Mouse (Mus musculus) heart, embryonic 16.5 days (tissue): Measurements from ENCODE around the gene Pdzd4. TPM values are rescaled to one million over a fixed set of nuclear protein-coding genes. Genes with fewer than 3 reads are reported as not detected.

ENCODE experiments used
- ATAC-seq: fragments of 200-750 bp; cut with Nextera tagmentation; replicated peaks from 2 replicates; pipeline ENCODE4 v1.8.0; 2017; ENCODE audit warnings: moderate number of reproducible peaks; ENCODE audit not compliant: insufficient read depth, low FRiP score; ENCODE audit errors: extremely low read depth
- H3K27ac ChIP-seq: fragments of 300-500 bp; sonication (generic); 2 replicates; pipeline ENCODE4 v1.5.1; 2014; ENCODE audit warnings: mild to moderate bottlenecking, low read length, control low read depth, moderate library complexity
- H3K27me3 ChIP-seq: fragments of 300-500 bp; sonication (generic); 2 replicates; pipeline ENCODE4 v1.6.1; 2014; ENCODE audit warnings: low read length, mixed read lengths; ENCODE audit not compliant: control insufficient read depth, insufficient read depth
- H3K36me3 ChIP-seq: fragments of 300-500 bp; sonication (generic); 2 replicates; pipeline ENCODE4 v1.6.1; 2014; ENCODE audit not compliant: control insufficient read depth, insufficient read depth
- H3K4me1 ChIP-seq: fragments of 300-500 bp; sonication (generic); 2 replicates; pipeline ENCODE4 v1.6.1; 2014; ENCODE audit warnings: low read length, mixed read lengths; ENCODE audit not compliant: control insufficient read depth, insufficient read depth
- H3K4me2 ChIP-seq: fragments of 300-500 bp; sonication (generic); 2 replicates; pipeline ENCODE4 v1.6.1; 2014; ENCODE audit warnings: low read depth, mild to moderate bottlenecking, control low read depth, low read length
- H3K4me3 ChIP-seq: fragments of 300-500 bp; sonication (generic); 2 replicates; pipeline ENCODE4 v1.5.1; 2014; ENCODE audit warnings: mild to moderate bottlenecking, control low read depth, low read length
- H3K9ac ChIP-seq: fragments of 300-500 bp; sonication (generic); 2 replicates; pipeline ENCODE4 v1.6.1; 2014; ENCODE audit warnings: low read length, control low read depth
- H3K9me3 ChIP-seq: fragments of 300-500 bp; sonication (generic); replicated peaks from 2 replicates; pipeline ENCODE4 v1.6.1; 2016; ENCODE audit warnings: low read length; ENCODE audit not compliant: control insufficient read depth
- WGBS: fragments of 180-500 bp; shearing (Covaris S2); extraction: QIAGEN DNeasy Blood & Tissue Kit; methylation state at CpG from one replicate; pipeline ENCODE4 v1.1.7; 2014; 5-methylcytosine and 5-hydroxymethylcytosine counted together
- polyA plus RNA-seq: library from polyadenylated mRNA; unstranded; fragments of >200 nt; fragmentation: Nextera tagmentation; extraction: Ambion mirVana; gene quantifications from 2 replicates; pipeline ENCODE4 v1.2.1, GENCODE M21; 2015

Pdzd4 gene
- polyA plus RNA-seq: 0.32 and 0.45 TPM in 2 replicates

DNA sequence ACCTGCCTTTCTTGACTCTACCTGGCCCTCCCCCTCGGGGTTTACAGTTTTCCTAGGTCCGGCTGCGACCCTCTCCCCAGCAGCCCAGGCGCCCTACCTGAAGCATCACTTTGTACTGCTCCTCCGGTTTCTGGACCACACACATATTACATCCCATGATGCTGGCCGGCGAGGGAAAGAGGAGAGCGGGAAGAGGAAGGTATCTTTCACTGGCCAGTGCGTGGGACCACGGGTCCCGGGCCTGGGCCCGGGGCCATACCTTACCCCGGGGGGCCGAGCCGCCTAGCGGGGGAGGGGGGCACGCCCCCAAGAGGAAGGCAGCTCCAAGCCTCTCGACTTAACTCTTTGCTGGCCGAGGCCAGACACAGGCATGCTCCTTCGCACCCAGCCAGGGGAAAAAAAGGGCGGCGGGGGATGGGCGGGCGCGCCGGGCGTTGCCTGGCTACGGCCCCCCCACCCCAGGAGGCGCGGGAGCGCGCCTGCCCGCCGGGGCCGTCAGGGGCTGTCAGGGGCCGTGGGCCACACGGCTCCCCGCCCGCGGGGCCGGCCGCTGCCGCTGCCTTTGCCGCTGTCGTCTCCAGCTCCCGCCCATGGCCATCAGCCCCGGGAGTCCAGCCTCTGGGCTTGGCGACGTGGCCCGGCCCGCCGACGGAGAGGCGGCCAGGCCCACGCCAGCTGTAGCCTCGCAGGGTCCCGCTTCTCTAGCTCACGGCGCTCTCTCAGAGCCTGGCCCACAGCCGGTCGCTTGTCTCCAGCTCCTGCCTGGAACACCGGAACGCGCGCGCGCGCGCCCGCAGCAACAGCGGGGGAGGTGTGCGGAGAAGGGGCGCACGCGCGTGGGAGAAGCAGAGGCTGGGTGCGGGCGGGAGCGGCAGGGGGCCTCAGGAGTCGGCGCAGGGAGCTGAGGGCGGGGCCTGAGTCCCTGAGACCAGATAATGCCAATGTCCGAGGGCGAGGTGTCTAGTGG, at the start of gene Pdzd4:
TSS of gene Pdzd4 (minus strand) at position 785 of the 967 bp plus-strand sequence.
- H3K4me3 ChIP-seq: peak within 1 kb of the TSS; percentile 64
- H3K9ac ChIP-seq: peak within 1 kb of the TSS; percentile 73
- no peaks in the 10 kb centered on the region; the same call in 1 of the 2 replicates for H3K4me1 ChIP-seq
- H3K9me3 ChIP-seq: no peaks in the 10 kb centered on the region
- no peaks in the 10 kb centered on the region for H3K36me3 ChIP-seq
- peak within 1 kb of the TSS; percentile 88 for H3K4me2 ChIP-seq
- ATAC-seq: peak; percentile 72
- 6% methylated on average over 57 of the region's 84 CpGs for WGBS
- peaks cover 13% of the 10 kb centered on the region for H3K27me3 ChIP-seq
- no peak within 1 kb of the TSS for H3K27ac ChIP-seq

GRCm38 (mm10) chrX:73871956-73872355, 47.2 kb upstream of the Pdzd4 start:
- no peak overlapping the region for H3K9ac ChIP-seq
- no peak overlapping the region for H3K4me2 ChIP-seq
- 38% methylated on average over 1 of the region's 1 CpGs for WGBS
- H3K27me3 ChIP-seq: peaks cover 3% of the 10 kb centered on the region; the same call in 1 of the 2 replicates
- no peak overlapping the region for H3K4me3 ChIP-seq
- no peak overlapping the region for H3K27ac ChIP-seq
- H3K36me3 ChIP-seq: no peaks in the 10 kb centered on the region
- no peak for ATAC-seq
- no peaks in the 10 kb centered on the region for H3K4me1 ChIP-seq
- H3K9me3 ChIP-seq: no peaks in the 10 kb centered on the region

DNA sequence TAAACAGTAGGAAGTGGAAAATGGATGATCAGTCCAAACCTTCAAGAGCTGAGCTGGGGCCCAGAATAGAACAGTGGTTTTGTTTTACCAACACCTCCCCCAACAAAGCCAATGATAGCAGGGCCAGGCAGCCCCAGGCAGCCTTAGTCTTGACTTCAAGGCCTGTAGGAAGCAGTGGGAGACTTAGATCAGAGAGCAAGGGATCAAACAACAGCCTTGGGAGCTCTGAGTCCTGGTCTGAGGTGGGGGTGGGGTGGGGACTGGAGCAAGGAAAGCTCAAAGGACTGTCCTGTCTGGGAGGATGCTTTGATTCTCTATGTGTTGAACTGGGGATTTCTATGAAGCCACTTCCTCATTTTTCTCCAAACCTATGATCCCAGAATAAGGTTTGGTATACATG, 46.7 kb upstream of the Pdzd4 start:
- Histone ChIP-seq H3K9ac (no peak overlapping the region), H3K4me2 (no peak overlapping the region), H3K27ac (no peak overlapping the region), H3K4me3 (no peak overlapping the region), H3K4me1 (no peaks in the 10 kb centered on the region), H3K27me3 (peaks cover 3% of the 10 kb centered on the region; the same call in 1 of the 2 replicates), H3K9me3 (no peaks in the 10 kb centered on the region), H3K36me3 (no peaks in the 10 kb centered on the region)
- ATAC-seq: no peak

GRCm38 (mm10) chrX:73869334-73869733, 44.6 kb upstream of the Pdzd4 start:
- no peaks in the 10 kb centered on the region for H3K9me3 ChIP-seq
- ATAC-seq: no peak
- no peaks in the 10 kb centered on the region for H3K36me3 ChIP-seq
- H3K4me1 ChIP-seq: no peaks in the 10 kb centered on the region
- no peak overlapping the region for H3K4me3 ChIP-seq
- H3K4me2 ChIP-seq: no peak overlapping the region
- WGBS: 5% methylated on average over 5 of the region's 5 CpGs
- peaks cover 3% of the 10 kb centered on the region; the same call in 1 of the 2 replicates for H3K27me3 ChIP-seq
- H3K27ac ChIP-seq: no peak overlapping the region
- H3K9ac ChIP-seq: no peak overlapping the region

DNA sequence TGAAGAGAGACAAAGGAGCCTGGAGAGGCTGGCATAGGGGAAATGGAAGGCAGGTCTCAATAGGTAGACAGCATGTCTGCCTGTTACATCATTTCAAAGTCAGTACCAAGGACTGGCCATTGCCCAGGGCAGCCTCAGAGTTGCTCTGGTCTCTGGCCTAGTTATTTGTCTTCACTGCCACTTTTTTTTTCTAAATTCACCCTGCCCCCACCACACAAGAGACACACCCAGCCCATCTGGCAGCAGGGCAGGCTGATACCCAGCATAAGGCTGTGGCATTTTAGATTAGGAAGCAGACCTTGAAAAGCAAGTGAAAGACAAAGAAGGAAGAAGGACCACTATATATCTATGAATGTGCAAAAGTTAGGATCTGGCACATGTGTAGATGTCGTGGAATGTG, 43.1 kb upstream of the Pdzd4 start:
- Histone ChIP-seq H3K9me3 (no peaks in the 10 kb centered on the region), H3K4me2 (no peak overlapping the region), H3K9ac (no peak overlapping the region), H3K36me3 (no peaks in the 10 kb centered on the region), H3K27me3 (peaks cover 3% of the 10 kb centered on the region; the same call in 1 of the 2 replicates), H3K27ac (no peak overlapping the region), H3K4me3 (no peak overlapping the region), H3K4me1 (no peaks in the 10 kb centered on the region)
- ATAC-seq: no peak
- WGBS: 46% methylated on average over 1 of the region's 1 CpGs

DNA sequence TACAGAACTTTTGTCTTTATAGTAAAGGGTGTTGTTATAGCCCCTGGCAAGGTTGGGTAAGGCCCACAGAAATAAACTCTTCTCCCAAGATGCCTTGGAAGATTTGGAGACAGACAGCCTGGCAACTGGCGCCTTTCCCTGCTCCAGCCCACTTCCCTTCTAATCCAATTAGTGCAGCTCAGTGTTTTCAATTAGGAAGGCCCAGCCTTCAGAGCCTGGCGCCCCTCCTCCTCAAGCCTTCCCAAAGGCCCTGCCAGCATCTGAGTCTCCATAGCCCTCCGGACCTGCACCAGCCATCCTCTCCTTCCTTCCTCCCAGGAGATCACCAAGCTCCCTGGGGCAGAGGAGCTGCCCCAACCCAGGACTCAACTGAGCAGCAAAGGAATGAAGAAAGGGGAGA, 42.5 kb upstream of the Pdzd4 start:
- WGBS: 20% methylated on average over 3 of the region's 3 CpGs
- ATAC-seq: no peak
- no peak overlapping the region for H3K4me3 ChIP-seq

DNA sequence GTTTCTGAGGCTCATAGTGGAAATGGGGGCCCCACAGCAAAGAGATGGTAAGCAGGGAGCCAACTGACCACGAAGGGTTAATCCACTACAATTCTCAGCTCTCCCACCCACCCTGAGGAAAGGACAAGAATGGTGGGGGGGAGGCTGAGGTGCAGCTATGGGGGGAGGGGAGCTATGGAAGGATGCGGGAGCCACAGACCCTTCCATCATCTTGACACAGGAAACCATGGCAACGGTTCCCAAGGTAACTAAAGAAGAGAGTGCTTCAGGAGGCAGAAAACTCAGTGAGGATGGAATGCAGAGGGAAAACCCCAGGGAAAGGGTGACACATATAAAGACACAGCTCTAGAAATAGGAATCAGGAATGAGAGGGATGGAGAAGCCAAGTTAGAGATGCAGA, 39.9 kb upstream of the Pdzd4 start:
- no peak for ATAC-seq
- no peak overlapping the region for H3K4me3 ChIP-seq
- H3K9me3 ChIP-seq: no peaks in the 10 kb centered on the region
- 63% methylated on average over 3 of the region's 3 CpGs for WGBS
- no peak overlapping the region for H3K4me2 ChIP-seq
- no peaks in the 10 kb centered on the region for H3K4me1 ChIP-seq
- H3K27ac ChIP-seq: no peak overlapping the region
- H3K9ac ChIP-seq: no peak overlapping the region
- no peaks in the 10 kb centered on the region for H3K36me3 ChIP-seq
- H3K27me3 ChIP-seq: peaks cover 5% of the 10 kb centered on the region; the same call in 1 of the 2 replicates

More for the DNA sequence above, 42.5 kb upstream of the Pdzd4 start:
- H3K9ac ChIP-seq: no peak overlapping the region
- H3K4me1 ChIP-seq: no peaks in the 10 kb centered on the region
- no peak overlapping the region for H3K27ac ChIP-seq
- no peaks in the 10 kb centered on the region for H3K9me3 ChIP-seq
- H3K36me3 ChIP-seq: no peaks in the 10 kb centered on the region
- peaks cover 5% of the 10 kb centered on the region; the same call in 1 of the 2 replicates for H3K27me3 ChIP-seq
- H3K4me2 ChIP-seq: no peak overlapping the region

DNA sequence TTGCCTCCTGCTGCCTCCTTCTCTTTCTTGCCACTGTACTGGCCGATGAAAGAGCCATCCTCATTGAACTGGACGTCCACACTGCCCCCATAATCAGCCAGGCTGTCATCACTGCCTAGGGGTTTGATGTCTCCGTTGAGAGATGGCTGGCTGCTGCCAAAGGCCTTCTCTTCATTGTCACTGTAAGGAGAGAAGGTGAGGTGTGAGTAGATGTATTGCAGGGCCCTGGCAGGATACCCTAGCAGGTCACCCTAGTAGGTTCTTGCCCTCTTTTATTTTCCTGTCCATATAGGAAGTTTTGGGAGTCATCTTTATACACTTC, 30.3 kb upstream of the Pdzd4 start:
- no peak overlapping the region for H3K27ac ChIP-seq
- H3K36me3 ChIP-seq: no peaks in the 10 kb centered on the region
- H3K4me3 ChIP-seq: no peak overlapping the region
- no peak overlapping the region for H3K9ac ChIP-seq
- H3K4me1 ChIP-seq: no peaks in the 10 kb centered on the region; the same call in 1 of the 2 replicates
- 20% methylated on average over 3 of the region's 3 CpGs for WGBS
- H3K4me2 ChIP-seq: no peak overlapping the region
- peak; percentile 70 for ATAC-seq
- H3K9me3 ChIP-seq: no peaks in the 10 kb centered on the region
- H3K27me3 ChIP-seq: no peaks in the 10 kb centered on the region

DNA sequence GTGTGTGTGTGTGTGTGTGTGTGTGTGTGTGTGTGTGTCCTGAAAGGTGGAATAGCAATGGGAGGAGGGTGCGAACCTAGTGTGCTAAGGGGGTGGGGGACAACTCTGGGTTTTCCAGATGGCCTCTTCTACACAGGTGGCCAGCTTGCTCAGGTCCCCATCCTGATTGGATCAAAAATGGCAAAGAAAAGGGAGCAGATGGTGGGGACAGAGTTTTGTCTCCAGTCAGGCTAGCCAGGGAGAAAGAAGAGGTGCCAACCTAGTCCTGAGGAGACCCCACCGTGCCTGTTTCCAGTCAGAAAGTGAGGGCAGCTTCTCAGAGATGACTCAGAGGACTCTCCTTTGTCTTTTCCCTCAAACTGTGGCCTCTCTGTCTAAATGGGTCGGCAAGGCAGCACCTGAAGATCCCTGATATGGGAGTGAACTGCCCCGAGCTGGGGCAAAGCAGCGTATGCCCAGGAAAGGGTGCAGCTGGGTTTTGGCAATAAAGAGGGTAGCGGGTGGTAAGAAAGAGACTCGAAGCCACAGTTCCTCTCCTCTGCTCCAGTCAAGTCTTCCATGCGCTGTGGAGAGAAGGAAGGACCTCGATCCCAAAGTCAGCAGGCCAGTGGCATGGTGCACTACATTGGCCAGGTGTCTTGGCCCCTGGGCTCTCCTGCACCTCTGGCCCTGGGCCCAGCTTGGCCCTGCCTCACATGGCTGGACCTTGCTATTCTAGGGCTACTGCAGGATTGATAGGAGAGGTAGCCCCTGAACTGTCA, 29.7 kb upstream of the Pdzd4 start:
- H3K27ac ChIP-seq: no peak overlapping the region
- no peak overlapping the region for H3K9ac ChIP-seq
- H3K4me3 ChIP-seq: no peak overlapping the region
- 63% methylated on average over 9 of the region's 9 CpGs for WGBS
- H3K4me1 ChIP-seq: no peaks in the 10 kb centered on the region; the same call in 1 of the 2 replicates
- no peak; the same call in 1 of the 2 replicates for ATAC-seq
- H3K27me3 ChIP-seq: no peaks in the 10 kb centered on the region
- no peak overlapping the region for H3K4me2 ChIP-seq
- no peaks in the 10 kb centered on the region for H3K36me3 ChIP-seq
- no peaks in the 10 kb centered on the region for H3K9me3 ChIP-seq
